Mouse (Mus musculus) myocyte (in vitro differentiated cells): ENCODE data around the gene Nol8.

ENCODE experiments used
- CEBPB ChIP-seq: IDR thresholded peaks from 2 replicates; pipeline ENCODE4 v1.6.1; 2011; ENCODE audit warnings: mild to moderate bottlenecking, moderate library complexity; ENCODE audit not compliant: poor library complexity, insufficient read depth, severe bottlenecking
- E2F4 ChIP-seq: IDR thresholded peaks from one replicate; pipeline ENCODE4 v1.6.1; 2011; ENCODE audit warnings: mild to moderate bottlenecking, control low read depth, moderate library complexity; ENCODE audit not compliant: insufficient read depth
- MAX ChIP-seq: IDR thresholded peaks from one replicate; pipeline ENCODE4 v1.6.1; 2011; ENCODE audit warnings: low read depth, mild to moderate bottlenecking, control low read depth
- MYOD1 ChIP-seq, 3 experiments: IDR thresholded peaks; one replicate each; pipeline ENCODE4 v1.6.1; 2011; ENCODE audit warnings: control low read depth in 2 of 3, low read depth in 2 of 3, mild to moderate bottlenecking in 2 of 3, moderate library complexity in 1 of 3; ENCODE audit not compliant: insufficient read length in 2 of 3, control insufficient read depth in 1 of 3
- MYOG ChIP-seq, 3 experiments: IDR thresholded peaks; one replicate each; pipeline ENCODE4 v1.6.1; 2011; ENCODE audit warnings: control low read depth in 2 of 3, low read depth in 2 of 3, mild to moderate bottlenecking in 2 of 3; ENCODE audit not compliant: insufficient read length in 2 of 3, control insufficient read depth in 1 of 3, insufficient read depth in 1 of 3
- POLR2A ChIP-seq: IDR thresholded peaks from one replicate; pipeline ENCODE4 v1.6.1; 2011; ENCODE audit warnings: low read depth, mild to moderate bottlenecking, control low read depth, moderate library complexity; ENCODE audit not compliant: insufficient read length
- POLR2AphosphoS2 ChIP-seq: IDR thresholded peaks from one replicate; pipeline ENCODE4 v1.6.1; 2011; ENCODE audit warnings: low read depth, control low read depth; ENCODE audit not compliant: insufficient read length
- REST ChIP-seq: IDR thresholded peaks from one replicate; pipeline ENCODE4 v1.6.1; 2011; ENCODE audit warnings: mild to moderate bottlenecking, control low read depth, moderate library complexity; ENCODE audit not compliant: insufficient read depth, insufficient read length
- SRF ChIP-seq: IDR thresholded peaks from one replicate; pipeline ENCODE4 v1.6.1; 2011; ENCODE audit warnings: low read depth; ENCODE audit not compliant: control insufficient read depth, insufficient read length
- TCF12 ChIP-seq: IDR thresholded peaks from one replicate; pipeline ENCODE4 v1.6.1; 2011; ENCODE audit warnings: mild to moderate bottlenecking, control low read depth; ENCODE audit not compliant: poor library complexity, insufficient read depth, severe bottlenecking
- TCF3 ChIP-seq: IDR thresholded peaks from one replicate; pipeline ENCODE4 v1.6.1; 2011; ENCODE audit warnings: low read depth, control low read depth; ENCODE audit not compliant: insufficient read length
- USF1 ChIP-seq: IDR thresholded peaks from one replicate; pipeline ENCODE4 v1.6.1; 2011; ENCODE audit warnings: low read depth, mild to moderate bottlenecking, control low read depth, moderate library complexity

DNA sequence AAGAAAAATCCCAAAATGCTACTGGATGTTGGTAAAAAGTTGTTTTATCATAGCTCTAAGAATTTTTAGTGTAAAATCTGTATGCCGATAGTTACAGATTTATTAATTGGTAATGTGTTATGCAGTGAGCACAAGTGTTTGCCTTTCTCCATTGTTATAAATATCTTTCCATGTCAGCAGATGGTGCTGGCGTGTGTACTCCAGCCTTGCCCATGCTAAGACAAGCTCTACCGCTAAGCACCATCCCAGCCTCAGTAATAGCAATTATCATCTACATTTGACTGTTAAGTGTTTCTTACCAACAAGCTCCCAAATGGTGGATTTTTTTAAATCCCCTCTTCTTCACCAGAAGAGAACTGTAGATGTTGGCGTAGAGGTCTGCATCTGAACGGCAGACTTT is 38.2 kb downstream of the Nol8 start:
- TF ChIP-seq POLR2A (no peak), MAX (no peak), POLR2AphosphoS2 (no peak), E2F4 (no peak), CEBPB (no peak), TCF12 (no peak), USF1 (no peak), REST (no peak), MYOD1 (IDR thresholded peaks at IDR 0.05; ENCODE audit: control insufficient read depth in 1 of 3, insufficient read length in 2 of 3, low read depth in 2 of 3) (no peak), MYOG (IDR thresholded peaks at IDR 0.05; ENCODE audit: control insufficient read depth in 1 of 3, insufficient read depth in 1 of 3, insufficient read length in 2 of 3, low read depth in 2 of 3) (no peak), SRF (no peak), TCF3 (no peak)
